Mouse (Mus musculus): ENCODE measurements at regions not wholly inside any gene's neighbourhood (a gene's known extent, or its start where the extent isn't known, plus 50 kb on each side); places are given as distances from the start of the nearest gene placed in this dataset.
"Not testable (repeated sequence)": the region's sequence is repeated elsewhere in the genome, so short reads cannot be mapped to it uniquely, and the experiment has no call there.

- TF ChIP-seq POLR2A (IDR thresholded peaks at IDR 0.05; ENCODE audit: low read depth, low read length); CTCF (IDR thresholded peaks at IDR 0.05; ENCODE audit: borderline replicate concordance, insufficient read depth, low read length): not testable (repeated sequence)
Observed at GRCm38 (mm10) chr9:115459075-115459474, 148.9 kb upstream of the Stt3b start.

Data from embryonic fibroblast, embryonic 13.5 days (primary cell).